Mouse (Mus musculus): ENCODE measurements around the gene Ptprf. TPM values are rescaled to one million over a fixed set of nuclear protein-coding genes. Genes with fewer than 3 reads are reported as not detected.

Gene Ptprf
- polyA plus RNA-seq, 1 experiment = 67.7 TPM

GRCm38 (mm10) chr4:118286202-118286601 is 5.0 kb downstream of the Ptprf start:
- no peak for DNase-seq (ENCODE audit: low spot score)

DNA sequence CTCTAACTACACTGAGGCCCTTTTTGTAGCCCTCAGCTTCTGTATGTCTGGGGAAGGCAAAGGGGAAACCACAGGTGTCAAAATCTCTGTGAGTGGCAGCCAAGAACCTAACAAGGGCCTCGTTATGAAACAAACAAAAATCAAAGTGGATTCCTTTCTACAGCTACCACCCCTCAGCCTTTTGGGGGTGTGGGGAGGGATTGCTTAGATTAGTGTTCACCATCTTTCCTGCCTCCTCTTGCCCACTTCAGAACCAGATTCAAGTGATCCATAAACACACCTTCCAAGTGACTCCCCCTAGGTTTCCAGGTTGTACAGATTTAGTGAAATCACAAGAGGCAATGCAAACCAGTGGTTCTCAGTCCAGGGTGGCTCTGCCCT is 9.0 kb downstream of the Ptprf start:
- DNase-seq (ENCODE audit: low spot score) = no peak

GRCm38 (mm10) chr4:118281444-118282181 is 9.6 kb downstream of the Ptprf start:
- DNase-seq (ENCODE audit: low spot score) = no peak

- no peak for DNase-seq (ENCODE audit: low spot score)
Observed at GRCm38 (mm10) chr4:118280506-118280905, 10.7 kb downstream of the Ptprf start.

DNA sequence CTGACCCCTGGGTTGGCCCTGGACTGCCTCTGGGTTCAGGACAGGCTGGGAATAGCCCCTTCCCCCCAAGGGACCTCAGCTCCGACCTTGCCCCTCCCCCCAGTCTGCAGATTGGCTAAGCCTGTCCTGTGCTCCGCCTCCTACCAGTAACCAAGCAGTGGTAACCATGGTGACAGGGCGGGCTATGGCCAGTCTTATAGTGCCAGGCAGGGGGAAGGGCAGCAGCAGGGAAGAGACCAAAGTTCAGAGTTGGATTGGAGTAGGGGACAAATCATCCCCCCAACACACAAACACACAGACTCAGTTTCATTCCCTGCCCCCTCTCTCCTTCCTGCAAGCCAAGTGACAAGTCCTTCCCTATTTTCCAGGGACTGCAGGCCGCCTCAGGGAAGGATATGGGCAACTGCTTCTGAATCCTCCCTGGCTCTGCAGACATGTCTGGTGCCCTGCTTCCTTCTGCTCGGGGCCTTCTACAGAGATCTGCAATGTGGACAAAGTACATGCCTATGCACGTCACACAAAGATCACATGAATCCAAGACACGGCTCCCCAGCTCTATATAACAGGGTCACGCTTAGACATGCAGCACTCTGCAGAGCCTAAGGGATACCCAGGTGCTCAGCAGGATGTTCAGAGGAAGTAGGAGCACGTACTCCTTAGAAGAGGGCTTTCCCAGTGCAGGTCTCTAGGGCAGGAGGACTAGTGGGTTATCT is 14.5 kb downstream of the Ptprf start:
- no peak for DNase-seq (ENCODE audit: low spot score)

DNA sequence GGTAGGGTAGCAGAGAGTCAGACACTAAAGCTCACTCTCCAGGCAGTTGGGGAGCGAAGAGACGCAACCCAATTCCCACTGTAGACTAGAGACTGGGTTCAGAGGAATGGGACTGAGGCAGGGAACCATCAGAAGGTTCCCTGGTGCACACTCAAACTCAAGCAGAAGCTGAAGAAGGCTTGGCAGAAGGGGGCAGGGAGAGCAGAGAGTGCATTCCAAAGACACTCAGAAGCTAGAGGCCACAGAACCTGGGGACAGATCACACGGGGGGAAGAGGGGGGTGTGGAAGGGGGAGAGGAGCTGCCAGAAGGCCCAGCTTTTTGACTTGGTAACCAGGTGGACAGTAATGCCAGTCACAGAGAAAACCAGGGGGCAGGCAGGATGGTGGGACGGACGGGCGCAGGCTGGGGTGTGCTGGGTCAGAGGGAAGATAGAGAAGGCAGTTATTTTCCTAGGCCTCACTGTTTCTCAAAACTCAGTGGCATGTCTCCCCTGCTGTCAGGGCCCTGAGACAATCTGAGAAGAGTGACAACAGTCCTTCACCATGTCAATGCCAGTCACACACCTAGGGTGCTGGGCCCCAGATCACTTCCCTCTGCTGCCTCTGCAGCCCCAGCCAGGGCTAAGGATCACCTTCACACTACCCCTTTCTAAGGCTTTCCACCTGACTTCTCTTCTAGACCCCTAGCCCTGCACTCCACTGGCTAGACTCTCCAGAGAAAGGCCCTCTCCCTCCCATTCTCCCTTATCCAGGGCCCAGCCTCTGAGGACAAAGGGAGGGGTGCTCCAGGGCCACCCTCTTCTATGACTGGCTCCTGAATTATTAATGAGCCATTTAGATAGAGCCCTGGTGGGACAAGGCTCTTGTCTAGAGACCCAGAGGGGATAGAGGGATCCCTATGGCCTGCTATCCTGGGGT is 15.3 kb downstream of the Ptprf start:
- DNase-seq (ENCODE audit: low spot score) = no peak

- DNase-seq (ENCODE audit: low spot score) = no peak
Observed at GRCm38 (mm10) chr4:118274521-118274920, 16.7 kb downstream of the Ptprf start.

- DNase-seq (ENCODE audit: low spot score) = no peak
Observed at GRCm38 (mm10) chr4:118273998-118274397, 17.2 kb downstream of the Ptprf start.

GRCm38 (mm10) chr4:118273545-118273944 is 17.7 kb downstream of the Ptprf start:
- no peak for DNase-seq (ENCODE audit: low spot score)

DNA sequence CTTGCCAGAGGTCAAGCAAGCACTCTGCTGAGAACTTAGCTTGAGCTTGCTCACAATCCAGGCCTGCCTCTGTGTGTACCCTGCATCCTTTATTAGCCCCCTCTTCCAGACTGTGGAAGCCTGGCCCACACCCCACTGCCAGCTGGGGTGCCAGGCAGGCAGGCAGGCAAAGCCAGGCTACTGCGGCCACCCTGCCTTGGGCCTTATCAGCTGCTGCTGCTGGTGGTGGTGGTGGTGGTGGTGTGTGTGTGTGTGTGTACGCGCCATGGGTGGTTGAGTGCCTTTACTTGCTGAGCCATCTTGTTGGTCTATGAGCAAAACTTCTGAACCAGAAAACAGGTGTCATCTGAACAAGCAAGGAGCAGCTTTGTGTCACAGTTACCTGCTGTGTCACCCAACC is 18.3 kb downstream of the Ptprf start:
- no peak for DNase-seq (ENCODE audit: low spot score)

- DNase-seq (ENCODE audit: low spot score) = peak; percentile 56
Observed at GRCm38 (mm10) chr4:118272258-118272657, 18.9 kb downstream of the Ptprf start.

DNA sequence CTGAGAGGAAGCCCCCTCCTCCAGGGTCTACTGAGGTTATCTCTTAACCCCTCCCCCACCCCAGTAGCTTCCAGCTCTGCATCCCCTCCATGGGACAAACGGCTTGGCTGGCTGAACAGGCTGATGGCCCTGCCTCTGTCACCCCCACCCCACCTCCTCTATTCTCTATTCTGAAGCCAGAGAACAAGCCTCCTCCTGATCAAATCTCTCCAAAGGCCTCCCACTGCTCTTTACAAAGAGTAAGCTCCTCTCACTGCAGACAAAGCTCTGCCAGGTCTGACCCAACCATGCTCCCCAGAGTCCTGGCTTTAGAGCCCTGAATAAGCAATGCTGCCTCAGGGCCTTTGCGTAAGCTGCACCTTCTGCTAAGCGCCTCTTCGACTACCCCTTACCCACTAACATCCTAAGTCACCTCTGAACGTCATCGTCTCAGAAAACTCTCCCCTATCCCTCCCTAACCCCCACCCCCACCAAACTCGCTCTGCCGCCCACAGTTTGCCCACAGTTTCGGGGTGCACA is 19.6 kb downstream of the Ptprf start:
- no peak for DNase-seq (ENCODE audit: low spot score)

DNA sequence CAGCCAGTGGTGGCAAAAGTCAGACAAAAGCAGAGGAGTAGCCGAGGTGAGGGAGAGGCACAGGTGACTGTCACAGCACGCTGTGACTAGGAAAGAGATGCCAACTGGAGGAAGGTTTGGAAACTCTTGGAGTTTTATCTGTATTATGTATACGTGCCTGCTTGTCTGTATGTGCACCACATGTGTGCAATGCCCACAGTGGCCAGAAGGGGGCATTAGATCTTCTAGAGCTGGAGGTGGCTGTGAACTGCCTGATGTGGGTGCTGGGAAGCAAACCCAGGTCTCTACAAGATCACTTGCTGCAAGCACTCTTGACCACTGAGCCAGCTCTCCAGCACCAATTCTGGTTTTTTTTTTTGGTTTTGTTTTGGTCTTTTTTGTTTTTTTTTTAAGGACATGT is 20.5 kb downstream of the Ptprf start:
- no peak for DNase-seq (ENCODE audit: low spot score)

- no peak for DNase-seq (ENCODE audit: low spot score)
Observed at GRCm38 (mm10) chr4:118269999-118270398, 21.2 kb downstream of the Ptprf start.

DNA sequence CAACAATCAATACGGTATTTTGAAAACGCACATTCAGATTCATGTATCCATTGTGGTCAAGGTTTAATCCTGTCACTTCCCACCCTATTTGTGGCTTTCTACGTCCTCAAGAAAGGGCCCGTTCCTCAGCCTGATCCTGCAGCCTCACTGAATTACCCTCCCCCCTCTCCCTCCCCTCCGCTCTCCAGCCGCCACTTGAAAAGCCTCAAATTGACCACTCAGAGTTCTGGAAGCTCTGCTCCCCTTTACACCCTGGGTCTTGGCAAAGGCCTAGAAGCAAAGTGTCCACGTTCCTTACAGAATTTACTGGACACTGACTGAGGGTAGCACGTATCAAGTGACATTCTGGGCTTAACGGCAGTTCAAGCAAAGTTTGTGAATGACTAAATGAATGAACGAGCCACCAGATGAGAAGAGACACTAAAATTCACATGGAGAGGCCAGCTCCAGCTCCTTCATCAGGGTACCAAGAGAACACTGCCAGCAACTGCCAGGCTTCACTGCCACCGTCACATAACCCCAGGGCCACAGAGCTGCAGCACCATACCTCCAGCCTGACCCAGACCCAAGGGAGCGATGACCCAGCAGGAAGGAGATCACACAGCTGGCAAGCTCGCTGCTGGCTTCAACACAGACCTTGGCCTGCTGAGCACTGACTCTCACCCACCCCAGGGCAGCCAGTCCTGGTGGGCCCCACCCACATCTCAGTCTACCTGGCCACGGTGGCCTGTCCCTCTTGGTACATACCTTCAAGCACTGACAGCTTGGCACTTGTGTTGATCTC is 22.6 kb downstream of the Ptprf start:
- no peak for DNase-seq (ENCODE audit: low spot score)

- DNase-seq (ENCODE audit: low spot score) = no peak
Observed at GRCm38 (mm10) chr4:118265557-118265956, 25.6 kb downstream of the Ptprf start.

GRCm38 (mm10) chr4:118261771-118262473 is 29.3 kb downstream of the Ptprf start:
- DNase-seq (ENCODE audit: low spot score) = no peak

GRCm38 (mm10) chr4:118261291-118261690 is 29.9 kb downstream of the Ptprf start:
- no peak for DNase-seq (ENCODE audit: low spot score)

GRCm38 (mm10) chr4:118260551-118261267 is 30.5 kb downstream of the Ptprf start:
- no peak for DNase-seq (ENCODE audit: low spot score)
